Mouse (Mus musculus) heart, embryonic 16.5 days (tissue): ENCODE results near the gene Foxred2. TPM values are rescaled to one million over a fixed set of nuclear protein-coding genes. Genes with fewer than 3 reads are reported as not detected.

Experiments
- ATAC-seq: fragments of 200-750 bp; cut with Nextera tagmentation; replicated peaks from 2 replicates; pipeline ENCODE4 v1.8.0; 2017; ENCODE audit warnings: moderate number of reproducible peaks; ENCODE audit not compliant: insufficient read depth, low FRiP score; ENCODE audit errors: extremely low read depth
- H3K27ac ChIP-seq: fragments of 300-500 bp; sonication (generic); 2 replicates; pipeline ENCODE4 v1.5.1; 2014; ENCODE audit warnings: mild to moderate bottlenecking, low read length, control low read depth, moderate library complexity
- H3K27me3 ChIP-seq: fragments of 300-500 bp; sonication (generic); 2 replicates; pipeline ENCODE4 v1.6.1; 2014; ENCODE audit warnings: low read length, mixed read lengths; ENCODE audit not compliant: control insufficient read depth, insufficient read depth
- H3K36me3 ChIP-seq: fragments of 300-500 bp; sonication (generic); 2 replicates; pipeline ENCODE4 v1.6.1; 2014; ENCODE audit not compliant: control insufficient read depth, insufficient read depth
- H3K4me1 ChIP-seq: fragments of 300-500 bp; sonication (generic); 2 replicates; pipeline ENCODE4 v1.6.1; 2014; ENCODE audit warnings: low read length, mixed read lengths; ENCODE audit not compliant: control insufficient read depth, insufficient read depth
- H3K4me2 ChIP-seq: fragments of 300-500 bp; sonication (generic); 2 replicates; pipeline ENCODE4 v1.6.1; 2014; ENCODE audit warnings: low read depth, mild to moderate bottlenecking, control low read depth, low read length
- H3K4me3 ChIP-seq: fragments of 300-500 bp; sonication (generic); 2 replicates; pipeline ENCODE4 v1.5.1; 2014; ENCODE audit warnings: mild to moderate bottlenecking, control low read depth, low read length
- H3K9ac ChIP-seq: fragments of 300-500 bp; sonication (generic); 2 replicates; pipeline ENCODE4 v1.6.1; 2014; ENCODE audit warnings: low read length, control low read depth
- H3K9me3 ChIP-seq: fragments of 300-500 bp; sonication (generic); replicated peaks from 2 replicates; pipeline ENCODE4 v1.6.1; 2016; ENCODE audit warnings: low read length; ENCODE audit not compliant: control insufficient read depth
- WGBS: fragments of 180-500 bp; shearing (Covaris S2); extraction: QIAGEN DNeasy Blood & Tissue Kit; methylation state at CpG from one replicate; pipeline ENCODE4 v1.1.7; 2014; 5-methylcytosine and 5-hydroxymethylcytosine counted together
- polyA plus RNA-seq: library from polyadenylated mRNA; unstranded; fragments of >200 nt; fragmentation: Nextera tagmentation; extraction: Ambion mirVana; gene quantifications from 2 replicates; pipeline ENCODE4 v1.2.1, GENCODE M21; 2015

Foxred2 gene
- polyA plus RNA-seq, 1 experiment from 2014 or later, result 1.0 TPM

- Histone ChIP-seq H3K27me3 (no peaks in the 10 kb centered on the region; the same call in 1 of the 2 replicates), H3K4me2 (no peak overlapping the region), H3K27ac (no peak overlapping the region), H3K9ac (no peak overlapping the region), H3K9me3 (no peaks in the 10 kb centered on the region), H3K36me3 (no peaks in the 10 kb centered on the region), H3K4me1 (peaks cover 8% of the 10 kb centered on the region), H3K4me3 (no peak overlapping the region)
- 59% methylated on average over 6 of the region's 6 CpGs for WGBS
- no peak for ATAC-seq
Measured at GRCm38 (mm10) chr15:77974165-77974841, 17.8 kb upstream of the Foxred2 start.

DNA sequence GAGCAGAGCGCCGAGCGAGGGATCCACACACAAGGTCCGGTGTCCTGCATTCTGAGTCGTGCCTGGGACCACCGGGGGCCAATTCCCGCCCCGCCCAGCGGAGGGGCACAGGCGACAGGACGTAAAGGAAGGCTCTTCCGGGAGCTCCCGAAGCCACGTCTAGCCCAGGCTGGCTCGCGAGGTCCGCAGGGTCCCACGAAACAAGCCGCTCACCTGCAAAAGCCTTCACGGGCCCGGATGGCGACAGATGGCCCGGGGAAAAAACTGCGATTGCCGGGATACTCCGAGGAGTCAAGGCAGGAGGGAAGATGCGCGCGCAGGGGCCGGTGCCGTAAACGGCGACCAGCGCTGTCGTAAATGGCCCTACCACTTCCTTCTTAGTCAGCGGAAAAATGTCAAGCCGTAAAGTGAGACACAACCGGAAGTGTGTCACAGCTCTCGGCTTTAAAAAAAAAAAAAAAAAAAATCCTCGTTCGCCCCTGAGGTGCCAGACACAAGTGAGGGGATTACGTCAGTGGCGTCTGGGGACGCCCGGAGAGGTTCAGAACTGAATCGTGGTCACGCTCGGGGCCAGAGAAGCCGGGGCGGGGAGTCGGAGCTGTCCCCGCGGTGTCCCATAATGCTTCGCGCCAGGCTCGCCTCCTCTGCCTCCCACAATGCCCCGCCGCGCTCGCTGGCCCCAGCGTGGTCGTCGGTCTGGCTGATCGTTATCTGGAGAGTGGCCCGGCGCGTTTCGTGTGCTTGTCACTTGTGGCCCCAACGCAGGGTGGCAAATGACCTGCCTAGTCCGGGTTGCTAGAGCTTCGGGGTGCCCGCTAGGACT lies 14.2 kb upstream of the Foxred2 start, which contains the start of gene Eif3d:
Gene Eif3d, minus strand, starts transcription at position 344 of the 823 bp plus-strand sequence.
- Histone ChIP-seq H3K4me3 (peak within 1 kb of the TSS; percentile 95), H3K4me2 (peak within 1 kb of the TSS; percentile 98), H3K4me1 (peaks cover 13% of the 10 kb centered on the region), H3K36me3 (peaks cover 26% of the 10 kb centered on the region), H3K27ac (peak within 1 kb of the TSS; percentile 100), H3K9me3 (no peaks in the 10 kb centered on the region), H3K27me3 (no peaks in the 10 kb centered on the region; the same call in 1 of the 2 replicates), H3K9ac (peak within 1 kb of the TSS; percentile 97)
- peak; percentile 87 for ATAC-seq
- WGBS, result under 1% methylated on average over 72 of the region's 72 CpGs

GRCm38 (mm10) chr15:77969940-77970469 lies 13.5 kb upstream of the Foxred2 start:
- Histone ChIP-seq H3K9me3 (no peaks in the 10 kb centered on the region), H3K27ac (peak overlapping the region; percentile 100), H3K9ac (peak overlapping the region; percentile 97), H3K4me2 (peak overlapping the region; percentile 98), H3K4me3 (peak overlapping the region; percentile 95), H3K27me3 (no peaks in the 10 kb centered on the region; the same call in 1 of the 2 replicates), H3K36me3 (peaks cover 32% of the 10 kb centered on the region), H3K4me1 (peaks cover 13% of the 10 kb centered on the region)
- ATAC-seq, result peak; percentile 28
- 2% methylated on average over 15 of the region's 15 CpGs for WGBS

- Histone ChIP-seq H3K4me1 (peaks cover 9% of the 10 kb centered on the region), H3K27ac (no peak overlapping the region), H3K36me3 (peaks cover 81% of the 10 kb centered on the region), H3K9ac (no peak overlapping the region), H3K9me3 (no peaks in the 10 kb centered on the region), H3K4me3 (no peak overlapping the region), H3K4me2 (no peak overlapping the region), H3K27me3 (no peaks in the 10 kb centered on the region)
- no peak for ATAC-seq
- WGBS, result 77% methylated on average over 9 of the region's 9 CpGs
Measured at GRCm38 (mm10) chr15:77965117-77965528, 8.6 kb upstream of the Foxred2 start.

GRCm38 (mm10) chr15:77962447-77962846 lies 5.9 kb upstream of the Foxred2 start:
- Histone ChIP-seq H3K9me3 (no peaks in the 10 kb centered on the region), H3K27me3 (no peaks in the 10 kb centered on the region), H3K36me3 (peaks cover 91% of the 10 kb centered on the region), H3K4me3 (no peak overlapping the region), H3K9ac (no peak overlapping the region), H3K27ac (no peak overlapping the region), H3K4me1 (no peaks in the 10 kb centered on the region), H3K4me2 (no peak overlapping the region)
- 95% methylated on average over 5 of the region's 5 CpGs for WGBS
- no peak for ATAC-seq

DNA sequence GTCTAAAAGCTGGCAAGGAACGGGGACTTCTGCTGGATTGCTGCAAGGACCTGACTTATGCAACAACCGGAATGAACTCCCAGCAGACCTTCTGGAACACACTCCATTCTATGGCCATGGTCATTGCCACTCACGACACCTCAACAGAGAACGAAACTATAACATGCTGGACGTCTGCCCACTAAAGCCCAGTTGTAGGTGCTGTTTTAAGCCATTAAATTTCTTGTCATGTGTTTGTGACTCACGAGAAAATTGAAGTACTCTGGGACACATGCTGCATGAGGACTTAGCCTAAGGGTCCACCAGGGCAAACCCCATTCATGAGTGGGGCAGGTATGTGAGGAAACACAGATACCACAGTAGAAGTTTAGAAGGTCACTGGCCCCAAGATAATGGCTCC lies 4.2 kb upstream of the Foxred2 start:
- 86% methylated on average over 6 of the region's 6 CpGs for WGBS

GRCm38 (mm10) chr15:77958071-77958470 lies 1.5 kb upstream of the Foxred2 start:
- H3K27ac ChIP-seq, result no peak overlapping the region
- WGBS, result 56% methylated on average over 3 of the region's 3 CpGs
- no peak overlapping the region for H3K4me2 ChIP-seq
- H3K36me3 ChIP-seq, result peaks cover 47% of the 10 kb centered on the region
- no peaks in the 10 kb centered on the region for H3K9me3 ChIP-seq
- H3K4me1 ChIP-seq, result peaks cover 6% of the 10 kb centered on the region
- H3K4me3 ChIP-seq, result no peak overlapping the region
- no peak for ATAC-seq
- no peak overlapping the region for H3K9ac ChIP-seq
- peaks cover 18% of the 10 kb centered on the region for H3K27me3 ChIP-seq

More for the DNA sequence above, 4.2 kb upstream of the Foxred2 start:
- H3K4me2 ChIP-seq, result no peak overlapping the region
- no peak overlapping the region for H3K9ac ChIP-seq
- peaks cover 5% of the 10 kb centered on the region for H3K4me1 ChIP-seq
- H3K27me3 ChIP-seq, result peaks cover 7% of the 10 kb centered on the region
- ATAC-seq, result no peak
- peaks cover 73% of the 10 kb centered on the region for H3K36me3 ChIP-seq
- no peaks in the 10 kb centered on the region for H3K9me3 ChIP-seq
- H3K4me3 ChIP-seq, result no peak overlapping the region
- no peak overlapping the region for H3K27ac ChIP-seq

GRCm38 (mm10) chr15:77957625-77958024 lies 1.1 kb upstream of the Foxred2 start:
- H3K4me2 ChIP-seq, result no peak overlapping the region
- peaks cover 6% of the 10 kb centered on the region for H3K4me1 ChIP-seq
- ATAC-seq, result no peak
- no peak overlapping the region for H3K4me3 ChIP-seq
- no peak overlapping the region for H3K27ac ChIP-seq
- WGBS, result 42% methylated on average over 5 of the region's 5 CpGs
- peaks cover 18% of the 10 kb centered on the region for H3K27me3 ChIP-seq
- no peak overlapping the region for H3K9ac ChIP-seq
- H3K36me3 ChIP-seq, result peaks cover 42% of the 10 kb centered on the region
- no peaks in the 10 kb centered on the region for H3K9me3 ChIP-seq
